Mouse (Mus musculus) frontal cortex, adult (tissue): ENCODE data around the gene Plekhd1.

ENCODE experiments used
- ATAC-seq: cut with Nextera tagmentation; 2 replicates; pipeline ENCODE4 v1.9.2; 2017; ENCODE audit warnings: mild to moderate bottlenecking, moderate library complexity, mixed read lengths; ENCODE audit not compliant: low TSS enrichment

Gene Plekhd1

GRCm38 (mm10) chr12:80692269-80692972 is at the start of gene Plekhd1:
Plekhd1 (plus strand) TSS chr12:80692591.
- peak; percentile 63 for ATAC-seq

GRCm38 (mm10) chr12:80642725-80643692 is 49.4 kb upstream of the Plekhd1 start:
- ATAC-seq, result peak; percentile 29

DNA sequence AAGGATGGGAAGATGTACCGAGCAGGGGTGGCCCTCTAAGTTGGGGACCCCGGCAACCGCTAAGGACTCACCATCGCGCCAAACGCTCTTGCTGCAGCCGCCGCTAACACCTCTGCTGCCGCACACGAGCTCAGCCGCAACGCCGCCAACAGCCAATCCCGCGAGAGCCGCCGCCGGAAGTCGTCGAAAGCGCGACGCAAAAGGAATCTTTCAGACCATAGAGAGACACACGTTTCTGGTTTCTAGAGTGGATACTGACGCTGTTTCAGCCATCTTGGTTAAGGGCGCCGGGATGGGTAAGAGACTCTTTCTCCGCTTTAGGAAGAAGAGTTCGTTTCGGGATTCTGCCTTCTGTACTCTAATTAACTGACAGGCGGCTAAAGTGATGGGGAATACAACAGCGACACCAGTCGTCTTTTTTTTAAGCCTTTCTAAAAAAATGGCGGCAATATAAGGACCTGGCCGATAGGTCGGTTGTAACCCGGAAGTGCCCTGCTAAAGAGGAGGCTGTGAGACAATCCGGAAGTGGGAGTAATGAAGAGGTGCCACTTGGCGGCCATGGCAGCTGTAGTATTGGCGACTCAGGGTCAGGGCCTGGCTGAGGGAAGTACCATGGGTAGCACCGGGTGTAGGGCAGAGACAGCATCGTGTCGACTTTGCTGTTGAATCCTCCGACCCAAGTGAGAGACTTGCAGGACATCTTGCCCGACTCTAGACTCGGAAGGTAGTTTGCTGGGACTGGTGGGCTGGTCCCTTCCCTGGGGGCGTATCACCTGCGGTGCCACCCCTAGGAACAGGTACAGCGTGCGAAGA is 48.5 kb upstream of the Plekhd1 start, which contains the start of the genes Slc39a9 and Erh:
TSS of gene Slc39a9 (plus strand) at position 191 of the 813 bp plus-strand sequence.
TSS of gene Erh (minus strand) at position 649 of the 813 bp plus-strand sequence.
- ATAC-seq, result peak; percentile 98

DNA sequence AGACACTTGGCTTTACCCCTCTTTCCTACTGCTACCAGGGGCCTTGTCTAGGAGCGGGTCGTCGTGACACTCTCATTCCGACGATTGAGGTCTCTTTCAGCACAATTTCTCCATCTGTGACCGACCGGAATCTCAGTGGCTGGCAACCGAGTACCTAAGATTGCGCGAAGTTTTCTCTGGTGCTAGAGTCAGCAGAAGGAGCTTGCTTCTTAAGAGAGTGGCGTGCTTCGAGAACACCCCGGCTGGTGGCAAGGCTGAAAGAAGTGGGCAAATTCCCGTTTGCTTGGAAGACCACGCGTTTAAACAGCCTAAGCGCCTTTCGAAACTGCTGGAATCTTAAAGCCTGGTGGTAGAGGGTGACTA is 47.9 kb upstream of the Plekhd1 start:
- no peak for ATAC-seq

GRCm38 (mm10) chr12:80646377-80646776 is 46.0 kb upstream of the Plekhd1 start:
- ATAC-seq, result no peak

DNA sequence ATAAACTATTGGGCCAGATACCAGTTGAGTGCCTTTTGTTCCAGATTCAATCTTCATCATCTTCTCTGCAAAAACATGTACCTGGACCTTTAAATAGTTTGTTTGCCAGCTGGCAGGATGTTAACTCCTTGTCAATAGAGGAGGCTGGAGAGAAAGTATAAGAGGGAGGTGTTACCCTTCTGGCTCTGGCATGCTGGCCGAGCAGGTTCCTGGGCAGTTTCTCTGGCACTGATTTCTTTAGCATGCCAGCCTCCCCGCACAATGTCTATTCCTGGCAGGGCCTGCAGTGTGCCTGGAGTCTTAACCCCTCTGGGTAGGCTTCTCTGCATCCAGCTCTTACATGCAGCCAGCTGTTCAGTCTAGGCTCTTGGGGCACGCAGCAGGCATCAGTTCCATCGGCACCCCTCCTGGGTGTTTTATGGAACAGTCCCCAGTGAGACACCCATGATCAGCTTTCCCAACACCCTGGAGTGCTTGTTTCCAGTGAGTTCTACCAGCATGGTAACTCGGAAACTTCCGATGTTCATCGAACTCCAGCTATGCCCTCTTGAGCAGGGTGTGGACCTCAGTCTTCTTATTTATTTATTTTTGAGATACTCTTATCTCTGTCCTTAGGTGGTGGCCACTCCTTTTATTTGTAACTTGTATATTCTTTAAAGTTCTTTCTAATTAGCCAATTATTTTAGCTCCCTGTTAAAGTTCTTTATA is 38.3 kb upstream of the Plekhd1 start:
- ATAC-seq, result no peak

DNA sequence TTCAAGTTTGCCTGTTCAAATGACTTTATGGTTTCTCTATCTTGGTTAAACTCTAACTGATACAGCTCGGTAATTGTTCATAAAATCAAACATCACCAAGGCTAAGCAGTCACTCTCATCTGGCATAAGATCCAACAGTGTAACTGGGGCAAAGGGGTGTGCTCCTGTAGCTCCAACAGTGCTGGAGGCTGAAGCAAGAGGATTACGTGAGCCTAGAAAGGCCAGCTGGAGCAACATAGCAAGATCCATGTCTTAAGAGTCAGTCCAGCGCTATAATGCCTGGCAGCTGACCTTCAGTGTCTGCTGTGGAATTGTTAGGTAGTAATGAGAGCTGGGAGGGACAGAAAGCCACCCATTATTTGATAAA is 37.7 kb upstream of the Plekhd1 start:
- no peak for ATAC-seq

DNA sequence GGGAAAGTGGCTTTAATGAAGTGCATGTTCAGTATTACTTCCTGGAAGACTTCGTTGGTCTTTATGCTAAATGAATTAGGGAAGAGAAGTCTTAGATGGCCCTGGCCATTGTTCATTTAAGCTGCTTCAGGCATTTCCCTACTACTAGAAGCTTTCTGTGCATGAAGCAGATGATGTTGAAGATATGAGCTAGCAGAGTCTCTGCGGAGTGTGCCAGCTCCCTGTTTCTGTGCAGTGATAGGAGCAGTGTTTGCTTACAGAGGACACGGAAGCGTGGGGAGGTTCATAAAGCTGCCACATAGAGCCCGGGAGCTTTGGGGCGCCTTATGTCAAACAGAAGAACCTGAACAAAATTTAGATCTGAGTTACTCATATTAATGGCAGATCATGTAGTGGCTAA is 33.7 kb upstream of the Plekhd1 start:
- ATAC-seq, result no peak

DNA sequence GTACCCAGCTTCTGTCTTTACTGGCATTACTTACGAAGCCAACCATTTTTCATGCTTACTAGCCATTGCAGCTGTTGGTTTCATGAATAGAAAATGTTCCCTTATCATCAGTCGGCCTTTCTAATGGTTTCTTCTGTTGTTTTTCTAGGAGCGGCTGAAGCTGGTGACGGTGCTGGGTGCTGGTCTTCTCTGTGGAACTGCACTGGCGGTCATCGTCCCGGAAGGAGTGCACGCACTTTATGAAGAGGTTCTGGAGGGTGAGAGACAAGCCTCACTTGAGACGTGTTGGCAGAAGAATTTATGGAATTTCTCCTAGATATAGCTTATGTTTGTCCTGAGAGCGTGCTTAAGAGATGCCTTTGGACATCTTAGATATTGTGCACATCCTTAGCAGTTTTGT is 30.1 kb upstream of the Plekhd1 start:
- ATAC-seq, result no peak

GRCm38 (mm10) chr12:80663935-80664334 is 28.5 kb upstream of the Plekhd1 start:
- no peak for ATAC-seq

- no peak for ATAC-seq
Measured at GRCm38 (mm10) chr12:80668391-80668790, 24.0 kb upstream of the Plekhd1 start.

GRCm38 (mm10) chr12:80673170-80673569 is 19.2 kb upstream of the Plekhd1 start:
- ATAC-seq, result peak; percentile 89

DNA sequence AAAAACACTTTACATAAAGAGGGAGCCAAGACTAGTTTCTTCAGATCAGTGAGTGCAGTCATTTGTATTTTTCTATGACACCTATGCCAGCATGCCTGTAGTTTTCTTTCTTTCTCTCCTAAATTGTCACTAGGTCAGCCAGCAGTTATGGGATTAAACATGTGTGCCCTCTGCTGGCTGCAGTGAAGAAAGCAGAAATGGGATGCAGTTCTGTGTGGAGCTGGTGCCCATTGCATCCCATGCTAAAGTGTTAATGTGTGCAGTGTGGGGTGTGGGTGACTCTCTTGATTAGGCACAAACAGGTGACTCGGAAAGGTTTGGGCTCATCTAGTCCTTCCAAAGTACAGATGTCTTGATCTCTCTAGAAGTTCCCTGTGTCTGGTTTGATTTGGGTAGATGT is 11.1 kb upstream of the Plekhd1 start:
- peak; percentile 79 for ATAC-seq

GRCm38 (mm10) chr12:80683554-80683953 is 8.8 kb upstream of the Plekhd1 start:
- ATAC-seq, result no peak

GRCm38 (mm10) chr12:80684316-80684715 is 8.1 kb upstream of the Plekhd1 start:
- ATAC-seq, result no peak

DNA sequence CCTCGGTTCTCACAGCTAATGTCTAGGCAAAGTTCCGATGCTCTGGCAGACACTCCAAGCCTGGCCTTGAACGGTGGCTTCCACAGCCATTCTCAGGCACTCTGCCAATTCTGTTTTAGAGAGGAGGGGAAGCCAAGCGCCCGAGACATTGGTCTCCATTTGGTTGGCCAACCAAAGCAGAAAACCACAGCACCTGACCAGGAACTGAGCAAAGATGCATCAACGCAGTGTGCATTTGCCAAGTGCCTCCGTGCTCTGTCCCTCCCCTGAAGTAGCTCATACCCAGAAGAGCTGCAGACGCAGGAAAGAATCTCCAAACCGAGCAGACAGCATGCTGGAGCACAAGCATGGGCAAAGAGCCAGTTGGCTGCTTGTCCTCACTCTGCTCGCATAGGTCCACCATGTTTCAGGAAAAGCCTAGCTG is 4.6 kb upstream of the Plekhd1 start:
- peak; percentile 82 for ATAC-seq

- no peak for ATAC-seq
Measured at GRCm38 (mm10) chr12:80689696-80690095, 2.7 kb upstream of the Plekhd1 start.

GRCm38 (mm10) chr12:80691671-80692091 is 710 bp upstream of the Plekhd1 start:
- no peak for ATAC-seq

- no peak for ATAC-seq
Measured at GRCm38 (mm10) chr12:80693700-80694099, 1.3 kb downstream of the Plekhd1 start.

DNA sequence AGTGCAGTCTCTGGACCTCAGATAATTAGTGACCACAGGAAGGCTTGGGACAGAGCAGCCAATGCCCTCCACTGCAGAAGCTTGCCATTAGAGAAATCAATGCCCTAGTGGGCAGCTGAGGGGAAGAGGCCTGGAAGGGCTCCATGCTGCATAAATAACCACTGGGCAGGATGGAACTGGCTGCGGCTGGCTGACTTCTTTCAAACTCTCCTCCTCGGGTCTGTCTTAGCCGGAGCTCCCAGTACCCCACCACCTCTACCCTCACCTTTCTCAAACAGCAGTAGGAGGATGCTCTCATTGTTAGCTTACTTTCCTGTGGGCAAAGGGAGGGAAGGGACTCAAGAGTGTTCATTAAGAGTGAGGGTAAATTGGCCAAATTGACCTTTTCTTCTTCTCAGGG is 2.6 kb downstream of the Plekhd1 start:
- ATAC-seq, result no peak; the same call in 1 of the 2 replicates

- no peak for ATAC-seq
Measured at GRCm38 (mm10) chr12:80698526-80699143, 6.2 kb downstream of the Plekhd1 start.
